Mouse (Mus musculus) liver, adult 2 months (tissue): ENCODE results near the gene Hist2h2bb.

Experiments used
- CTCF ChIP-seq: fragments of 200-500 bp; IDR thresholded peaks from 2 replicates; pipeline ENCODE4 v1.5.1; 2011; ENCODE audit warnings: low read depth, low read length, control low read depth
- POLR2A ChIP-seq: fragments of 200-500 bp; IDR thresholded peaks from 2 replicates; pipeline ENCODE4 v1.6.1; 2011; ENCODE audit warnings: low read length, control low read depth; ENCODE audit not compliant: insufficient read depth; ENCODE audit errors: extremely low read depth

DNA sequence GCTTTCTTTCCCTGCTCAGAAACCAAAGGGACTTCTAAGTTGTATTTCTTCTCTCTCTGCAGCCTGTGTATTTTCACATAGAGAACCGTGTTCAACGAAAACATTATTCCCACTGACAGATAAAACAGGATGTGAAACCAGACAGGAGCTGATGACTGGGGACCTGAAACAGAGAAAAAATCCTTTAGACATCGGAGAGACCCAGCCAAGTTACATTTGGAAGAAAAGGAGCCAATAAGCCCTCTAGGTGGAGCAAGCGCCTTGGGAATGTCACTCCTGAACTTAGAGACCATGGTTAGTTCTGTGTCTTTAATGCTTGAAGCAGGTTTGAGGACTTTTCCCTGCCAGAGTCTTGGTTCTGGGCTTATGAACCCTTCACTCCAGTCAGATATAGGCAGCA, 14.9 kb downstream of the Hist2h2bb start:
- TF ChIP-seq POLR2A (no peak), CTCF (no peak)
